Mouse (Mus musculus) limb, embryonic 11.5 days (tissue): ENCODE data around the gene Nde1. TPM values are rescaled to one million over a fixed set of nuclear protein-coding genes. Genes with fewer than 3 reads are reported as not detected.
"Not testable (repeated sequence)": the region's sequence is repeated elsewhere in the genome, so short reads cannot be mapped to it uniquely, and the experiment has no call there.

Experiments
- ATAC-seq: fragments of 200-750 bp; cut with Nextera tagmentation; 2 replicates; pipeline ENCODE4 v1.8.0; 2017; ENCODE audit warnings: low read depth; ENCODE audit not compliant: insufficient number of reproducible peaks, low FRiP score, low TSS enrichment
- DNase-seq: peaks from one replicate; pipeline ENCODE4 v3.0.0-alpha.2; 2015; ENCODE audit warnings: low spot score
- H3K27ac ChIP-seq: fragments of 300-500 bp; sonication (generic); replicated peaks from 2 replicates; pipeline ENCODE4 v1.5.1; 2014; ENCODE audit warnings: low read depth, mild to moderate bottlenecking, low read length
- H3K27me3 ChIP-seq: fragments of 300-500 bp; sonication (generic); 2 replicates; pipeline ENCODE4 v1.6.1; 2014; ENCODE audit warnings: mild to moderate bottlenecking, low read length, mixed read lengths; ENCODE audit not compliant: control insufficient read depth, insufficient read depth
- H3K36me3 ChIP-seq: fragments of 300-500 bp; sonication (generic); 2 replicates; pipeline ENCODE4 v1.6.1; 2014; ENCODE audit warnings: mild to moderate bottlenecking, low read length, moderate library complexity, mixed read lengths; ENCODE audit not compliant: control insufficient read depth, insufficient read depth
- H3K4me1 ChIP-seq: fragments of 300-500 bp; sonication (generic); 2 replicates; pipeline ENCODE4 v1.6.1; 2014; ENCODE audit warnings: low read length, mixed read lengths; ENCODE audit not compliant: control insufficient read depth, insufficient read depth
- H3K4me2 ChIP-seq: fragments of 300-500 bp; sonication (generic); 2 replicates; pipeline ENCODE4 v1.6.1; 2014; ENCODE audit warnings: low read depth, mild to moderate bottlenecking, moderate library complexity; ENCODE audit not compliant: severe bottlenecking
- H3K4me3 ChIP-seq: fragments of 300-500 bp; sonication (generic); 2 replicates; pipeline ENCODE4 v1.5.1; 2014; ENCODE audit warnings: low read depth, low read length
- H3K9ac ChIP-seq: fragments of 300-500 bp; sonication (generic); 2 replicates; pipeline ENCODE4 v1.6.1; 2014; ENCODE audit warnings: mild to moderate bottlenecking, low read length
- H3K9me3 ChIP-seq: fragments of 300-500 bp; sonication (generic); 2 replicates; pipeline ENCODE4 v1.6.1; 2016; ENCODE audit warnings: low read length; ENCODE audit not compliant: control insufficient read depth
- WGBS: fragments of 180-500 bp; shearing (Covaris S2); extraction: QIAGEN DNeasy Blood & Tissue Kit; methylation state at CpG from one replicate; pipeline ENCODE4 v1.1.7; 2014; 5-methylcytosine and 5-hydroxymethylcytosine counted together
- polyA plus RNA-seq: library from polyadenylated mRNA; unstranded; fragments of >200 nt; fragmentation: Nextera tagmentation; extraction: Ambion mirVana; gene quantifications from 2 replicates; pipeline ENCODE4 v1.2.1, GENCODE M21; 2014

Gene Nde1
- polyA plus RNA-seq, 1 experiment from 2014 or later: 187 TPM

GRCm38 (mm10) chr16:14155638-14156037, 7.4 kb upstream of the Nde1 start:
- H3K4me3 ChIP-seq, H3K9ac ChIP-seq: not testable (repeated sequence)
- WGBS: 88% methylated on average over 1 of the region's 2 CpGs

GRCm38 (mm10) chr16:14156312-14156711, 6.8 kb upstream of the Nde1 start:
- no peak for DNase-seq
- Histone ChIP-seq H3K4me3 (no peak overlapping the region), H3K36me3 (peaks cover 6% of the 10 kb centered on the region; the same call in 1 of the 2 replicates), H3K4me1 (no peaks in the 10 kb centered on the region), H3K27ac (no peak overlapping the region), H3K27me3 (no peaks in the 10 kb centered on the region), H3K4me2 (no peak overlapping the region), H3K9ac (no peak overlapping the region), H3K9me3 (no peaks in the 10 kb centered on the region)
- ATAC-seq: no peak
- WGBS: 97% methylated on average over 4 of the region's 6 CpGs

More at GRCm38 (mm10) chr16:14155638-14156037, 7.4 kb upstream of the Nde1 start:
- H3K4me2 ChIP-seq, H3K36me3 ChIP-seq, H3K4me1 ChIP-seq, H3K9me3 ChIP-seq, H3K27ac ChIP-seq, DNase-seq, ATAC-seq, H3K27me3 ChIP-seq: not testable (repeated sequence)

- no peaks in the 10 kb centered on the region for H3K9me3 ChIP-seq
- no peak for ATAC-seq
- 0 out of 2 replicates have a peak overlapping the region, but pooled peaks have one; percentile 15 for H3K27ac ChIP-seq
These were observed 4.5 kb upstream of the Nde1 start for GRCm38 (mm10) chr16:14158536-14158935.

GRCm38 (mm10) chr16:14158936-14159745, 3.9 kb upstream of the Nde1 start:
- DNase-seq: peak; percentile 99
- peak; percentile 95 for ATAC-seq
- no peaks in the 10 kb centered on the region for H3K9me3 ChIP-seq
- peak overlapping the region; percentile 67 for H3K4me3 ChIP-seq
- H3K9ac ChIP-seq: peak overlapping the region; percentile 70
- peak overlapping the region; percentile 91 for H3K27ac ChIP-seq
- peak overlapping the region; percentile 58 for H3K4me2 ChIP-seq
- no peaks in the 10 kb centered on the region for H3K36me3 ChIP-seq
- peaks cover 3% of the 10 kb centered on the region for H3K4me1 ChIP-seq
- no peaks in the 10 kb centered on the region for H3K27me3 ChIP-seq
- WGBS: under 1% methylated on average over 53 of the region's 58 CpGs

More at GRCm38 (mm10) chr16:14158536-14158935, 4.5 kb upstream of the Nde1 start:
- Histone ChIP-seq H3K36me3 (no peaks in the 10 kb centered on the region), H3K27me3 (no peaks in the 10 kb centered on the region), H3K4me1 (no peaks in the 10 kb centered on the region), H3K4me3 (peak overlapping the region; percentile 67), H3K9ac (peak overlapping the region; percentile 69), H3K4me2 (peak overlapping the region; percentile 34)
- 9% methylated on average over 7 of the region's 7 CpGs for WGBS
- DNase-seq: no peak

GRCm38 (mm10) chr16:14159746-14160131, 3.3 kb upstream of the Nde1 start:
- Histone ChIP-seq H3K4me3 (peak overlapping the region; percentile 48), H3K36me3 (no peaks in the 10 kb centered on the region), H3K4me2 (peak overlapping the region; percentile 58), H3K27me3 (no peaks in the 10 kb centered on the region), H3K9ac (peak overlapping the region; percentile 70), H3K9me3 (no peaks in the 10 kb centered on the region), H3K4me1 (peaks cover 7% of the 10 kb centered on the region), H3K27ac (peak overlapping the region; percentile 91)
- WGBS: under 1% methylated on average over 10 of the region's 10 CpGs
- no peak for ATAC-seq
- peak; percentile 79 for DNase-seq

- H3K36me3 ChIP-seq: no peaks in the 10 kb centered on the region
- H3K9ac ChIP-seq: no peak overlapping the region
- no peak overlapping the region for H3K4me3 ChIP-seq
- H3K4me1 ChIP-seq: peaks cover 12% of the 10 kb centered on the region
- no peak overlapping the region for H3K27ac ChIP-seq
- no peaks in the 10 kb centered on the region for H3K27me3 ChIP-seq
- DNase-seq: no peak
- no peak for ATAC-seq
- H3K4me2 ChIP-seq: no peak overlapping the region
- H3K9me3 ChIP-seq: no peaks in the 10 kb centered on the region
- 82% methylated on average over 1 of the region's 1 CpGs for WGBS
These were observed 2.1 kb upstream of the Nde1 start for GRCm38 (mm10) chr16:14160941-14161340.

- Histone ChIP-seq H3K27ac (peak overlapping the region; percentile 73), H3K9ac (peak overlapping the region; percentile 93), H3K27me3 (no peaks in the 10 kb centered on the region), H3K4me1 (peaks cover 12% of the 10 kb centered on the region), H3K9me3 (no peaks in the 10 kb centered on the region), H3K4me2 (peak overlapping the region; percentile 72), H3K4me3 (peak overlapping the region; percentile 79), H3K36me3 (no peaks in the 10 kb centered on the region)
- 4% methylated on average over 10 of the region's 10 CpGs for WGBS
- ATAC-seq: no peak
- no peak for DNase-seq
These were observed 656 bp downstream of the Nde1 start for GRCm38 (mm10) chr16:14163731-14164130.

GRCm38 (mm10) chr16:14166490-14166889, 3.4 kb downstream of the Nde1 start:
- no peaks in the 10 kb centered on the region for H3K9me3 ChIP-seq
- no peak overlapping the region for H3K27ac ChIP-seq
- no peaks in the 10 kb centered on the region for H3K27me3 ChIP-seq
- peaks cover 12% of the 10 kb centered on the region for H3K4me1 ChIP-seq
- ATAC-seq (no peak), DNase-seq (no peak)
- peaks cover 17% of the 10 kb centered on the region for H3K36me3 ChIP-seq
- H3K9ac ChIP-seq: no peak overlapping the region
- WGBS: 93% methylated on average over 4 of the region's 4 CpGs
- H3K4me3 ChIP-seq: no peak overlapping the region
- no peak overlapping the region for H3K4me2 ChIP-seq
